Mouse (Mus musculus) embryo, embryonic 10 days (tissue): Measurements from ENCODE around the gene Itm2b.

Experiments
- DNase-seq: peaks from one replicate; pipeline ENCODE4 v3.0.0-alpha.2; 2015; ENCODE audit warnings: low spot score

The Itm2b gene

GRCm38 (mm10) chr14:73323965-73324364 lies 61.1 kb downstream of the Itm2b start:
- DNase-seq: no peak

GRCm38 (mm10) chr14:73322142-73322541 lies 62.9 kb downstream of the Itm2b start:
- DNase-seq: no peak

- no peak for DNase-seq
These were observed 68.2 kb downstream of the Itm2b start for GRCm38 (mm10) chr14:73316933-73317332.

GRCm38 (mm10) chr14:73313864-73314263 lies 71.2 kb downstream of the Itm2b start:
- no peak for DNase-seq

GRCm38 (mm10) chr14:73313396-73313795 lies 71.7 kb downstream of the Itm2b start:
- DNase-seq: peak; percentile 47

- DNase-seq: no peak
These were observed 72.2 kb downstream of the Itm2b start for GRCm38 (mm10) chr14:73312909-73313308.
